Mouse (Mus musculus): ENCODE data around the gene Gm1113.

GRCm38 (mm10) chr9:35529796-35530195 lies 11.7 kb upstream of the Gm1113 start:
- TF ChIP-seq CTCF (IDR thresholded peaks at IDR 0.05; ENCODE audit: low read depth, low read length) (no peak), POLR2A (IDR thresholded peaks at IDR 0.05; ENCODE audit: borderline replicate concordance, low read depth, low read length) (no peak)
